Mouse (Mus musculus): ENCODE results near the gene Psors1c2.
"Not testable (repeated sequence)": the region's sequence is repeated elsewhere in the genome, so short reads cannot be mapped to it uniquely, and the experiment has no call there.

Gene Psors1c2

DNA sequence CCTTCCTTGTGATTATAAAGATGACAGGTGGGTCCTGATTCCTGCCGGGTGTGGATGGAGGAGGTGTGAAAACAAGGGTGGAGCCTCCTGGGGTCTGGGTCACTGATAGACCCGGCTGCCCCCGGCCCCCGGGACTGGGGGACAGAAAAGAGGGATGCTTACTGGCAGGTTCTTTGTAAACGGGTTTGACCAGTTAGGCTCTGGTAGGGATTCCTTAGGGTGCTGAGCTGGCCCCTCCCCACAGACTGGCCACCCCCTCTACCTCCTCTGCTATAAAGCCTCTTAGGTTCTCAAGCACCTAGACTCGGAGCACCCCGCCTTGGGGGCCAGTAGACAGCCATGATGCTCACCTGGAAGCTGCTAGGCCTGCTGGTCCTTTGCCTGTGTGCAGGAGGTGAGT is at the start of gene Psors1c2:
Gene Psors1c2 (plus strand): TSS at position 301 of the 400 bp plus-strand sequence.
- no peak for DNase-seq (ENCODE audit: low spot score)

DNA sequence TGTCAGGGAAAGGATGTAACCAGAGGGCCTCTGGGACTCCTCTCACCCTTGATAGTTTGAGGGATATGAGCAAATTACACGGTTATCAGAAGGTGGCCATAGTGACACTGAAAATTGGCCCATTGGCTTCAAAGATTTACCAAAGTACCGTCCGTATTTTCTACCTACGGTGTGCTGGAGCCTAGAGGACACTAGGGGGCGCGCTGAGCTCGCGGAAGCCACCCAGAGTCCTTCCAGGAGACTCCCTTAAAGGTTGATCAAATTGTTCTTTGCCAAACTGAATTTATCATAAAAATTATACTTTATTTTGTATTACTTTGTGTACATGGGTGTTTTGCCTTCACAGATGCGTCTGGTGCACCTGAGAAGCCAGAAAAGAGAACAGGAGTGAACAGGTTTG is 48.9 kb upstream of the Psors1c2 start:
- peak; percentile 40 for DNase-seq (ENCODE audit: low spot score)

DNA sequence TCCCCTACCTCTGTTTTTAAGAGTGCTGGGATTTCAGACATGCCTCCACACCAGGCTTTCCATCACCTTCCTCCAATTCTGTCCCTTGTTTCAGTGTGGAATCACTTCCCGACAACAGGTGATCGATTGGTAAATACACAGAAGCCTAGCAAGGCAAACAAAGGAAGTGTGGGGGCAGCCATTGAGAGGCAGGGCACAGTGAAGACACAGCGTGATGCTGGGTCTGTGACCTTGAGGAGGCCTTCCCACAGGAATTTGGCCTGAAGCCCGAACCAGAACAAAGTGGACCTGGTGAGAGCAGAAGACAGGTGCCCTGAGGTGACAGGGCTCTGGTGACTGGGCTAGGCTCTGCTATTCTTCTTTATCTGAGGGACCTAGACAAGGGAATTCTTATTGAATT is 47.3 kb upstream of the Psors1c2 start:
- no peak for DNase-seq (ENCODE audit: low spot score)

DNA sequence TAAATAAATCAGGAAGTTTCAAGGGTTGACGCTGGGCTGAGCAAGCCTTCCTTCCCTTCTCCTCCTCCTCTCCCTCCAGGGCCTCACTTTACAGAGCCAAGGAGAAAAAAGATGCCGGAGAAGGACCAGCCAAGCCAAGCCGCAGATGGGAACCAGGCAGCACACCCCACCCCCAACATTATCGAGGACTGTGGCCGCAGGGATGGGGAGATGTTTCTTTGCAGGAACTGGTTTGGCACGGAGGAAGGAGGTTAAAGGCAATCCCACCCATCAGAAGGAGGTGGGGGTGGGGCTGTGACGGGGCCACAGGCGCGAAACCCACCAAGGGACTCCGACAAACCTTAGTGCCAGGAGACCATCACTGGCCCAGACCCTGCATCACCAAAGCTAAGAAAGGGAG is 46.3 kb upstream of the Psors1c2 start:
- no peak for DNase-seq (ENCODE audit: low spot score)

DNA sequence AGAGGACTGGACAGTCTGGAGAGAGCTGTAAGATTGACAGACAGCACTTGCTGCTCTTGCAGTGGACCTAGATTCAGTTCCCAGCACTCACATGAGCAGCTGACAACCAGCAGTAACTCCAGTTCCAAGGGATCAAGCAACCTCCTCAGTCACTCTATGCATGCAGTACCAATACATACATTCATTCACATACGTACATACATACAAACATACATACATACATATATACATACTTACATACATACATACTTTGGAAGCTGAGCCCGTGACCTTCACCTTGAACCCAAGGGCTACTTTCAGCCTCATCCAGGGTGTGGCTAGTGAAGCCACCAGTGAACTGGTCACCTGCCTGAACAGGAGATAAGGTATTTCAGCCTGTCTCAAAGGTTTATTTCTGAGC is 45.0 kb upstream of the Psors1c2 start:
- DNase-seq (ENCODE audit: low spot score), result no peak

DNA sequence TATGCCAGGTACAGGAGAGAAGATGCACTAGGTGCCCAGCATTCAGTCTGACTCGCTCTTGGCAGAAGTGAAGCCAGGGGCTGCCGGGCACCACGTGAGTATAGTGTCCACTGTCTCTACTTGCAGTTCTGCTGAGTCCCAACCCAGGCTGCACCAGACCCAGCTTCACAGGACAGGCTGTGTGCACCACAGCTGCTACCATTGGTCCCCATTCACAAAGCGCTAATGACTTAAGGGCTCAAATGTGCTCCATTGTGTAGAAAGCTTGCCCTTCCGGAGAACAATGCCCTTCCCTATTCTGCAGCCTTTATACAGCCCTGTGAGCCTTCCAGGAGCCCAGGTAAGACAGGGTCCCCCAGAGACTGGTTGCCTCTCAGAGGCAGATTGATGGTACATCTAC is 42.7 kb upstream of the Psors1c2 start:
- no peak for DNase-seq (ENCODE audit: low spot score)

DNA sequence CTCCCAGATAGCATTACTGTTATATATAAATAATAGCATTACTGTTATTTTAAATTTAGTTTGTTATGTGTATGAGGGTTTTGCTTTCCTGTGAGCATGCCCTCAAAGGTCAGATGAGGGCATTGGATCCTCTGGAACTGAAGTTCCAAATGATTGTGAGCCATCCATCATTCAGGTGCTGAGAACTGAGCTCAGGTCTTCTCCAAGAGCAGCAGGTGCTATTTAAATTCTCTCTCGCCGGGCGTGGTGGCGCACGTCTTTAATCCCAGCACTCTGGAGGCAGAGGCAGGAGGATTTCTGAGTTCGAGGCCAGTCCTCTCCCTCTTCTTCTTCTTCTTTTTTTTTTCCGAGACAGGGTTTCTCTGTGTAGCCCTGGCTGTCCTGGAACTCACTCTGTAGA is 35.9 kb upstream of the Psors1c2 start:
- no peak for DNase-seq (ENCODE audit: low spot score)

DNA sequence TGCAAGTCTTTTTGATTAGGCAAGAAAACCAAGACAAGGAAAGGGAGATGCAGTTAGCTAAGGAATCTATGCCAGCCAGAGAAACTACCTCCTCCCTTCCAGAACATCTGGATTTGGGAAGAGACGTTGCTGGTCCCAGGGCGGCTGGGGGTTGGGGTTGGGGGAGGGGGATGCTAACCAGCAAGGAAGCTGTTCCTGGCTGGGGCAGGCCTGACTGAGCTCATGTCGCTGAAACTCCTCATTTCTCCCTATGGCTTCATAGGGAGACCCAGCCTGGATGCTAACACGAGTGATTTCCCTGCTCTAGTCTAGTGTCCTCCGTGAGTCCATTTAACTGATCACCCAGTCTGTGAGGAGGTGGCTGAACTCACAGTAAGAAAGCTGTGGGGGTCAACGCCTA is 30.8 kb upstream of the Psors1c2 start:
- DNase-seq (ENCODE audit: low spot score), result no peak

DNA sequence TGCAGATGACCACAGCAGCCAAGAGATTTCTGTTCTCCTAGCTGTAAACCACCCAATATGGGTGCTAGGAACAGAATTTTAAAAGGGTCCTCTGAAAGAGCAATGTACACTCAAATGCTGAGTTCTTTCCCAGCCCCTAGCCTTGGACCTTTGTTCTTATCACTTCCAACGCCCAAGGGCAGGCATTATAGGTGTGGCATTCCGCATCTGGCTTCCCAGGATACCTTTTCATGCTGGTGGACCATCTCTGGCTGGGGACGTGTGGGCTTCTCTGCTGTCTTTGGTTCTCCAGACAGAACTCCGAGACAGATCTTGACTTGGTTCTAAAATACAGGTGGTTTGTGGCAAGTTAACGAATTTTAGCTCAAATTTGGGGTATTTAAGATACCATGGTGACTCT is 30.2 kb upstream of the Psors1c2 start:
- no peak for DNase-seq (ENCODE audit: low spot score)

DNA sequence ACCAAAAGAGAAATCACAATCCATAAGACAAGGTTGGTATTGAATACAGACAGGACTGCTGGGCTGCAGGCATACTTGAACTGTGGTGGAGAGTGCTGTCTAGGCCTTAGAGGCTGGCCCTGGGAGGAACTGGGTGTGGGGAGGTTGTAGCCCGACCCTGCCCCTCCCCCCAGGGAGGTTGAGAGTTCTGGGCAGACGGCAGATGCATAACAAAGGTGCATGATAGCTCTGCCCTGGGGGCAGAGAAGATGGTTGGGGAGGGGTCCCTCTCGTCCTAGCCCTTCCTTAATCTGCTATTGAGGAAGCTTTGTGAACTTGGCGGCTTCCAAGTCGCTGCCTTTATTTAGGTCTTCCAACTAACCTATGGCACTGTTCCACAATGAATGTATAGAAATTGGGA is 29.2 kb upstream of the Psors1c2 start:
- DNase-seq (ENCODE audit: low spot score), result no peak

DNA sequence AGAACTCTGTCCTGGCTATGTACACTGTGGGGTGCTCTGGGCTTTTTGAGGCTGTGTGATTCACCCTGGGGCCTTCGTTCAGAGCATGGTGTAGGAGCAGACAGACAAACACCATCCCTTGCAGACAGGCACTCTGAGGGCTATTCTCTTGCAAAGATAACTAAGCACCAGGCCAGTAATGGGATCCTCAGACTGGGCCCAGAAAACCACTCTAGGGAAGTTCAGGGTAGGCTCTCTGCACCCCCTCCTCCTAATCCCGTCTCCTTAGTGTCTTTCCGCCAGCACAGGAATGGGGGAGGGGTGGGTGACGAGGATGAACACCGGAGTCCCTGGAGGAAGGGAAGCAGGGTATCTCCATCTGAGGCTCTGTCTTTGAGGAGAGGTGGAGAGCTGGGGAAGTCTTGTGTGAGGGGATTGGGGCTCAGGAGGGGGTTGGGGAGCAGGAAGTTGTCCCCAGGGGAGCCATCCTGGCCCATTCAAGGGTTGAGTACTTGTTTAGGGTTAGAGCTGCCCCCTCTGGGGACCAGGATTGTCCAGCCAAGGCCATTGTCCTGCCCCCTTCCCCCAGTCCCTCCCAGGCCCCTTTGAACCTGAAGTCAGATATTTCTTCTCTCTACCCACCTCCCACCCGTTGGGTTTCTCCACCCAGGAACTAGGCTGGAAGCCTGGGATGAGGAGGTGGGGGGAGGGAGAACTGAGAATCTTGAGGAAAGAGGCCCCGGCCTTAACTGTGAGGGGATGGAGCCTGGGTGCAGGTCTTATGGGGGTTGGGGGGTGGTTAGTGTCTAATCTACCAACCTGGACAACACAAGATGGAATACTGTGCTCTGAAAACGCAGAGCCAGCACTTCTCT is 28.1 kb upstream of the Psors1c2 start:
- DNase-seq (ENCODE audit: low spot score), result no peak

DNA sequence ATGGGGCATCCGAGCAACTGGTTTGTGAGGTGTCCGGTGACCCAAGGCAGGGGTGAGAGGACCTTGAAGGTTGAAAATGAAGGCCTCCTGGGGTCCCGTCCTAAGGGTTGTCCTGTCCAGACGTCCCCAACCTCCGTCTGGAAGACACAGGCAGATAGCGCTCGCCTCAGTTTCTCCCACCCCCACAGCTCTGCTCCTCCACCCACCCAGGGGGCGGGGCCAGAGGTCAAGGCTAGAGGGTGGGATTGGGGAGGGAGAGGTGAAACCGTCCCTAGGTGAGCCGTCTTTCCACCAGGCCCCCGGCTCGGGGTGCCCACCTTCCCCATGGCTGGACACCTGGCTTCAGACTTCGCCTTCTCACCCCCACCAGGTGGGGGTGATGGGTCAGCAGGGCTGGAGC is 27.2 kb upstream of the Psors1c2 start, which contains the start of gene Pou5f1:
Gene Pou5f1 (plus strand): TSS at position 243 of the 400 bp plus-strand sequence.
- DNase-seq (ENCODE audit: low spot score), result no peak

DNA sequence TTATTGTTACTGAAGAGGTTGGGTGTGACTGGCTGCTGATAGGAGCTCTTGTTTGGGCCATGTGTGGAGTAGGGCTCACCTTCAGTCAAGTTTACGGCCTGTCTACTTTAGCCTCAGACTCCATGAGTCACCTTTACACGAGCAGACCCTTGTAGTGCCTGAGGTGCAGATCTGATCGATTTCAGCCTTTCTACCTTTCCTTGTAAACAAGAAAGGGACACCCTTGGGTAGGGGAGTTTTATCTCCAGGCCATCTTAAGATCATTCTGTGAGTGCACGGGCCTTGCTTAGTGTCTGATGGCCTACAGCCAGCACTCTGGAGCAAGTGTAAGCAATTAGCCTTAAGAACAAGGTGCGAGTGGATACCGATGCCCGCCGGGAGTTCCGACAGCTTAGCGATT is 26.1 kb upstream of the Psors1c2 start:
- no peak for DNase-seq (ENCODE audit: low spot score)

DNA sequence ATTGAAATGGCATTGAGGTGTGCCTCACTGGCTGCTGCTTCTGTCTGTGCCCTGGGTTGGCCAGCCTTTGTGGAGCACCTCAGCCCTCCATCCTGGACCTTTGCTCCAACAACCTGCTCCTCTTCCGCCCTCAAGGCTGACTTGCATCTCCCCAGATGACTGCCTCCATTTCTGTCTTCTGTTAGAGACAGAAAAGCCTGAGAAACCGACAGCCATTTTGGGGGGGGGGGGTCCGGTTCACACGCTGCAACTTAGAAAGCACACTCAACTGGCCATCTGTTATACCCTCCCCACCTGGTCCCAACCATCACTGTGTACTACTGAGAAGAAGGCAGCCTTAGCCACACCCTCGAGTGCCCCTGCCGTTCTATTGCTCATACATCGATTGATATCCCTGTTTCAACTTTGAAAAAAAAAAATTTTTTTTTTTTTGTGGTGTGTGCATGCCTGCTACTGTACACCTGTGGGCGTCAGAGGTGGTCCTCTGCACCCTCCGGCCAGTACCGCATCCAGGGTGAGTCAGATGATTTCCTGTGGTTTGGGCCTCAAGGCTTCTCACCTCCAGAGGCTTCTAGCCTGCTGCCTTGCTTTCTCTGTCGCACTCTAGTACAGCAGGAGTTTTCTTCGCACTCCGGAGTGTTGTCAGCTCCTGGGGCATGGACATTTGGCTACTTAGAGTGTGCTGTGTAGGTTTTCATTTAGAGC is 25.3 kb upstream of the Psors1c2 start:
- DNase-seq (ENCODE audit: low spot score), result no peak

DNA sequence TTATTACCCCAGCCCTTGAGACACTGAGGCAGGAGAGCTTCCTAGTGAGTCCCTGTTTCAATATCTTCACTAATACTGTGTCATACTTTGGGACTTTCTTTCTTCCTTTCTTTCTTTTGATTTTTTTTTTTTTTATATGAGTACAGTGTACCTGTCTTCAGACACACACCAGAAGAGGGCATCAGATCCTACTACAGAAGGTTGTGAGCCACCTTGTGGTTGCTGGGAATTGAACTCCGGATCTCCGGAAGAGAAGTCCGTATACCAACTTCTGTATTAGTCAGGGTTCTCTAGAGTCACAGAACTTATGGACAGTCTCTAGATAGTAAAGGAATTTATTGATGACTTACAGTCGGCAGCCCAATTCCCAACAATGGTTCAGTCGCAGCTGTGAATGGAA is 24.7 kb upstream of the Psors1c2 start:
- not testable (repeated sequence) for DNase-seq (ENCODE audit: low spot score)

DNA sequence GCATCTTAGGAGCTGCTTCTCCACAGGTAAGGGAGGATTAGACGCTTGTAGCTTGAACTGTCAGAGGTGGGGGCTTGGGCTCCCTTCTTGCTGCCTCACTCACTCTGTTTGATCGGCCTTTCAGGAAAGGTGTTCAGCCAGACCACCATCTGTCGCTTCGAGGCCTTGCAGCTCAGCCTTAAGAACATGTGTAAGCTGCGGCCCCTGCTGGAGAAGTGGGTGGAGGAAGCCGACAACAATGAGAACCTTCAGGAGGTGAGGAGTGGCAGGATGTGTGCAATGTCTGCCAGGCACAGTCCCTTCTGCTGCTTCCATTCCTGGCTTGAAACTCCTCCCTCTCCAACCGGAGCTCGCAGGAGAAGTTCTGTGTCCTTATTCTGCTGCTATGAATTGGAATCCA is 23.7 kb upstream of the Psors1c2 start:
- no peak for DNase-seq (ENCODE audit: low spot score)

DNA sequence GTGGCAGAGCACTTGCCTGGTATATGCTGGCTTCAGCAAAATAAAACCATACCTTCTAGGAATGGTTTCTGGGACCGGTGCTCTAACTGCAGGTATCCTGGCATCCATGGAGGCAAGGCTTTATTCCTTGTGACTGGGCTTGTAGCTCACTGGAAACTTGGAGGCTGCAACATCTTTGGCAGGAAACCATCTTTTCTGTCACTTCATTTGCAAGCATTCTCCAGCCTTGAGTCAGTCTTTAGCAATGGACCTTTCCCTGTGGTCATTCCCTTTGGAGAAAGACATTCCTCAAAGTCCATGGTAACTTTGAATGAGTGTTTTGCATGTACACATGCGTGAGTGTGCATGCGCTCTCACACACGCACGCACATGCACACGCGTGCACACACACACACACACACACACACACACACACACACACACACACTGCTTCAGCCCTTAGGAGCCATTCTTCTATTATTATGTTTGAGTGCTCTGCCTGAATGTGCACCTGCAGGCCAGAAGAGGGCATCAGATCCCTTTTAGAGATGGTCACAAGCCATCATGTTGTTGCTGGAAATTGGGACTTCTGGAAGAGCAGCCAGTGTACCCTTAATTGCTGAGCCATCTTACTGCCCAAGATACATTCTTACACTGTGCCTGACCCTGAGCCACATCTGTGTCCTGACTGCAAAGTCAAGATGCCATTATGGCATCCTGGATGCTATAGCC is 19.9 kb upstream of the Psors1c2 start:
- no peak for DNase-seq (ENCODE audit: low spot score)

DNA sequence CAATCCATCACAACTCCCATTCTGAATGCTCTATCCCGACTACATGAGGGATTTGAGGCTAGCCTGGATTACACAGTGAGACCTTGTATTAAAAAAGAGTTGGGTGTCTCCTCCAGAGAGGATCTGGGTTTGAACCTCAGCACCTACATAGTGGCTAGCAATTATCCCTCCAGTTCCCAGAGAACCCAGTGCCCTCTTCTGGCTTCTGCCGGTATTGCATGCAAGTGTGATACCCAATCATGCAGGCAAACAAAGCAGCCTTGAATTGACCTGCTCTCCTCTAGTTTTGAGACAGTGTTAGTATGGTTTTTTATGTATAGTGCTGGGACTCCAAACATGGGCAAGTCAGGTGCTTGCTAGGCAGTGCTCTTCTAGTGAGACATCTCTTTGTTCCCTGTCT is 19.1 kb upstream of the Psors1c2 start:
- peak; percentile 79 for DNase-seq (ENCODE audit: low spot score)

DNA sequence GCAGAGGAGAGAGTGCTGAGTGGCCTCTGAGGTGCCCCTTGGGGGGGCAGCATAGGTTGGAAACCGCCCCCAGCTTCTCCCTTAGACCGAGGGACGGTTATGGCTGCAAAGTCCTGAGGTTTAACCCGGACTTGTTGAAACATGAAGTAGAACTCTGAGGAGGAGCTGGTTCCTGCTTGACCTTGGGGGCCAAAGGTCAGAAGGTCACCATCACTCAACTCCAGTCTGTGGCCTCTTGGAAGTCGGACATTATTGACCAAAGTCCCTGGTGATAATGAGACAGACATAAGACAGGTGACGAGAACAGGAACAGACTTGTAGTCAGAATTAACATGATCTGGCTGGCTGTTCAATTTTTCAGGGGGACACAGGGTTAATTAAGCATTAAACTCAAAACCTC is 18.2 kb upstream of the Psors1c2 start:
- DNase-seq (ENCODE audit: low spot score), result no peak

DNA sequence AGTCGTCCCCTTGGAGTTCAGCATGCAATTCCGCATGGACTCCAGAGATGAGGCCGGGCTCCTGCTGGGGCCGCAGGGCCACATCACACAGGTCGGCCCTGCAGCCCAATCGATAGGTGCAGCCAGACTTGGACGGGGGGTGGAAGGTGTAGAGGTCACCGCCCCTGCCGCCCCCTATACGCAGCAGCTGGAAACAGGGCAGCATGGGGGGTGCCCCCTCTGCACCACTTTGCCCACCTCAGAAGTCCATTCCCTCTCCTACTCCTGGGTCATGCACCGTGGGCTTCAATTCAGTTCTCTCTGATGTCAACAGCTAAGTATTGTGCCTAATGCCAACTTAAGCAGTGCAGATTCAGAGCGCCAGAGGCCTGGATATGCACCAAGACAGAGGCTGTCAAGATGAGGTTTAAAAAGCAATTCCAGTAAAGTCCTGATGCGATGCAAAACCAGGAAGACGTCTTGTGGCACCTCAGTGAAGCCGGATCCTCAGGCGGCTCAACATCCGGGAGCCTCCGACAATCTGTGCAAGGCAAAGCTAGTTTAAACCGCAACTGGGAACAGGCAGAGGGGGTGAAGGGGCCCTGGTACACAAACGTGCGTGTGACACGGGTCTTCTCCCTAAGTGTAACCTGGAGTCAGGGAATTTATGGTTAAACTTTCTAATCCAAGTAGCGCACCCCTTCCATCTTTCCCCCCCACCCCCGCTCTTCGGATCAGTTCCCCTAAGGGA is 16.9 kb upstream of the Psors1c2 start:
- DNase-seq (ENCODE audit: low spot score), result no peak

DNA sequence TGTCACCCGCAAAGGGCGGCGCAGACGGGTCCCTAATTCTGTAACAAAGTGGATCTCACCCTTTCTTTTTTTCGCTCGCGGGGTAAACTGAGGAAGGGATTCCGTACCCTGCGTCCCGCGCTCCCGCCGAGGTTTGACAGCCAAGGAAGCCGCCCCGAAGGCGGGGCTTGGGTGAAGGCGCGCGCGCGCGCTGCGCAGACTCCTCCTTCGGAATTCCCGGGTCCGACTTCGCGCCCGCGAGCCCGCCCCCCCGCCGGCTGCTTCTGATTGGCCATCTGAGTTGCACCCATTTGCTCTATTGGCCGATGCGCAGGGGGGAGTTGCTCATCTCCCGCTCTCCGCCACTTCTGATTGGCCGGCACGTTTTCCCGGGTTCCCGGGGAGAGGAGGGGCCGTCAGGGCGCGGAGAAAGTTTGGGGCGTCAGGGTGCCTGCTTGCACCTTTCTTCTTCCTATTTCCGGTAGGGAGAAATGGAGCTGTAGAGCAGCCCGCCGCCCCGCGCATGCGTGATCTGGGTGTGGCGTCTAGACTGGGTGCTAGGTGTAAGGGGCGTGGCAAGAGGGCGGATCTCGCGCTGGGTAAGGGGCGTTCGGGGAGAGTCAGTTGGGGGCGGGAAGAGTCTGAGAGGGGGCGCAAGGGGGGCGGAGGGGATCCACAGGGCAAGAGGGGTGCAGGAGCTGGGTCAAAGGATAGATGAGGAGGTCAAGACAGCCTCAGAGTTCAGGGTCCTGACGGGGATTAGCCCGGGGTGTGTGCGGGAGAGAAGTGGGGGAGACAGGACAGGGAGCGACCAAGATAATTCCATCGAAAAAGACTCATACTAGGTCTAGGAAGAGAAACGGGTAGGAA is 16.1 kb upstream of the Psors1c2 start, which contains the start of the genes Tcf19 and Cchcr1:
Gene Tcf19 (minus strand): TSS at position 173 of the 849 bp plus-strand sequence.
Gene Cchcr1 (plus strand): TSS at position 449 of the 849 bp plus-strand sequence.
- peak; percentile 98 for DNase-seq (ENCODE audit: low spot score)
